Mouse (Mus musculus): Measurements from ENCODE around the gene Nfib.

Gene Nfib

GRCm38 (mm10) chr4:82433926-82434705 lies 271.4 kb downstream of the Nfib start:
- DNase-seq (ENCODE audit: low spot score) = no peak

- no peak for DNase-seq (ENCODE audit: low spot score)
Measured at GRCm38 (mm10) chr4:82431831-82432230, 273.7 kb downstream of the Nfib start.

- DNase-seq (ENCODE audit: low spot score) = no peak
Measured at GRCm38 (mm10) chr4:82430802-82431201, 274.7 kb downstream of the Nfib start.

GRCm38 (mm10) chr4:82426224-82426623 lies 279.3 kb downstream of the Nfib start:
- no peak for DNase-seq (ENCODE audit: low spot score)

- no peak for DNase-seq (ENCODE audit: low spot score)
Measured at GRCm38 (mm10) chr4:82418241-82418640, 287.3 kb downstream of the Nfib start.

- peak; percentile 84 for DNase-seq (ENCODE audit: low spot score)
Measured at GRCm38 (mm10) chr4:82415817-82416216, 289.7 kb downstream of the Nfib start.

GRCm38 (mm10) chr4:82412651-82413050 lies 292.9 kb downstream of the Nfib start:
- DNase-seq (ENCODE audit: low spot score) = no peak

- no peak for DNase-seq (ENCODE audit: low spot score)
Measured at GRCm38 (mm10) chr4:82411965-82412364, 293.6 kb downstream of the Nfib start.

- no peak for DNase-seq (ENCODE audit: low spot score)
Measured at GRCm38 (mm10) chr4:82408463-82409404, 296.8 kb downstream of the Nfib start.

GRCm38 (mm10) chr4:82406511-82406910 lies 299.0 kb downstream of the Nfib start:
- DNase-seq (ENCODE audit: low spot score) = no peak

- DNase-seq (ENCODE audit: low spot score) = no peak
Measured at GRCm38 (mm10) chr4:82405791-82406190, 299.8 kb downstream of the Nfib start.

GRCm38 (mm10) chr4:82403975-82404651 lies 301.4 kb downstream of the Nfib start:
- peak; percentile 53 for DNase-seq (ENCODE audit: low spot score)

GRCm38 (mm10) chr4:82402666-82403065 lies 302.9 kb downstream of the Nfib start:
- no peak for DNase-seq (ENCODE audit: low spot score)

- no peak for DNase-seq (ENCODE audit: low spot score)
Measured at GRCm38 (mm10) chr4:82401450-82402061, 304.0 kb downstream of the Nfib start.

- DNase-seq (ENCODE audit: low spot score) = peak; percentile 66
Measured at GRCm38 (mm10) chr4:82400536-82400935, 305.0 kb downstream of the Nfib start.

- peak; percentile 91 for DNase-seq (ENCODE audit: low spot score)
Measured at GRCm38 (mm10) chr4:82399406-82400380, 305.9 kb downstream of the Nfib start.

GRCm38 (mm10) chr4:82398282-82398681 lies 307.3 kb downstream of the Nfib start:
- no peak for DNase-seq (ENCODE audit: low spot score)

- DNase-seq (ENCODE audit: low spot score) = no peak
Measured at GRCm38 (mm10) chr4:82396805-82397204, 308.7 kb downstream of the Nfib start.

- DNase-seq (ENCODE audit: low spot score) = no peak
Measured at GRCm38 (mm10) chr4:82396003-82396402, 309.5 kb downstream of the Nfib start.

GRCm38 (mm10) chr4:82394346-82394745 lies 311.2 kb downstream of the Nfib start:
- DNase-seq (ENCODE audit: low spot score) = no peak

GRCm38 (mm10) chr4:82393021-82393420 lies 312.5 kb downstream of the Nfib start:
- no peak for DNase-seq (ENCODE audit: low spot score)
